Mouse (Mus musculus) gastrocnemius, postnatal 25 days (tissue): Measurements from ENCODE around the gene Hist1h4b. TPM values are rescaled to one million over a fixed set of nuclear protein-coding genes. Genes with fewer than 3 reads are reported as not detected.
A peak's percentile ranks its signal among the peaks of the same experiment; 100 is the strongest.

Experiments
- DNase-seq: peaks from one replicate; pipeline ENCODE4 v3.0.0; 2022
- total RNA-seq, 2 experiments: library from RNA; stranded (reverse); gene quantifications; 1 replicate in 1 of 2; 2 replicates in 1 of 2; pipeline ENCODE4 v1.2.3; 2021

Gene Hist1h4b
- total RNA-seq, 2 experiments from 2014 or later = 8.6 to 18.2 TPM

DNA sequence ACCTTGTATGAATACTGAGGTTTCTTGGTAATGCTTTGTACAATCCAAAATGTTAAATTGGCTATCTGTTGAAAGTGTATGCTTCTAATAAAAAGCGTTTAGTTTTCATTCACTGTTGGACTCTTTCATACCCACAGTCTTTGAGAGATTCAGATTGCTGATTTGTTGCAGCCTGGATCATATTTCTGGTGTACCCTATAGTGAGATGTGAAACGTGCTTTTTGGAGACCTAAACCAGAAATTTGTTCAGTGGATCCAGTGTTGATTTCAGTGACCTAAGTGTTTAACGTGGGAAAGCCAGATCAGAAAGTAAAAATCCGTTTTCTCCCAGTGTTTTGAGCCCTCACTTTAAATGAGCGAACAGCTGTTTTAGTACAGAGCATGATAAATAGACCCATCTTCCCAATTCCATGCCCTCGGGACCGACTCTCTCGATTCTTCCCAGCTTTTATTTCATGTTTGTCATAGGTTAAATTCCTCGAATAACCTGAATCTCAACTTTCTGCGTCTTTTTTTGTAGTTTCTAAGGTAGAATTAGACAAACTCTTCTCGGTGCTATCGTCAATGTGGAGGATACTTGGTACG is 16.5 kb upstream of the Hist1h4b start:
- DNase-seq = no peak

DNA sequence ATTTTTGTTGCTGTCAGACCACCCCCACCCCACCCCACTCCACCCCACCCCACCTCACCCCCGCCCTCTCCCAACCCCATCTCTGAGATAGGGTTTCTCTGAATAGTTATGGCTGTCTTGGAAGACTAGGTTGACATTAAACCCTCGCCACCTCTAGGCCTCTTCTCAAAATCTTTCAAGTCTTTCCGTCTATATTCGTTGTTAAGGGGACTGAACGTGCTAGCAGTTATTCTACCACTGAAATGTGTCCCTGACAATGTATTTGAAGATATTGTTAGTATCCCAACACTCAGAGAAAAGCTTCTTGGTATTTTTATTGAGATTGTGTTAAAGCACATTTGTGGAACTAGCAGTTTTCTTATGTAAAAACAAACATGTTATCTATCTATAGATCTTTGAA is 15.9 kb upstream of the Hist1h4b start:
- no peak for DNase-seq

DNA sequence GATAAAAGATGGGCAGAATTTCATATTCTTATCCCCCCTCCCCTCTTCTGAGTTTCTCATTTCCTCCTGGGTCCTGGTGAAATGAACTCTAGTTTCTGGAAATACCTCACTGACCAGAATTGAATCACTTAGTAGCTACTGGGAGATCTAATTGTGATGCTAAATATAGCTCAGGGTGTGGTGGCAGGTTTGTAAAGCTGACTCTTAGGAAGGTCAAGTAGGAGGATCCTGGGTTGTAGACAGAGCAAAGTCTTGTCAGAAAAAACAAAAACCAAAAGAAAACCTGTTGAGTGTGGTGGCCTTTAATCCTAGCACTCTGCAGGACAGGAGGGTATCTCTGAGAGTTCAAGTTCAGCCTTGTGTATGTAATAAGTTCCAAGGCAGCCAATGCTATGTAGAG is 14.8 kb upstream of the Hist1h4b start:
- DNase-seq = no peak

DNA sequence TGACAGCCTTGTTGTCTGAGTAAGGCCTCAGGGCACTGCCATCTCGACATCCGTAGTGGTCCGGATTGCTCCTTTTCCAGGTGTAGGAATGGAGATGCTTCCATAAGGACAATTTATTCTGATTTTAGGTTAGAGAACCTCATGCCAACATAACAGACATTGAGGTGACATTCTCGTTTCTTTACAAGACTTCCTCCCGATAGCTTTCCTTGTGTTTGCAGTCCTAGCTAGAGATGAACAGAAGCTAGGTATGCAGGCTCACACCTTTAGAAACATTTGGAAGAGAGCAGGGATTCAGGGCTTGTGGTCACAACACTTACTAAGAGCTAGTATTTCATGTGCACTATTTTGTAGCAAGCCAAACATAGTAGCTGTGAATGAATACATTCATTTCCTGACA is 13.6 kb upstream of the Hist1h4b start:
- DNase-seq = no peak

DNA sequence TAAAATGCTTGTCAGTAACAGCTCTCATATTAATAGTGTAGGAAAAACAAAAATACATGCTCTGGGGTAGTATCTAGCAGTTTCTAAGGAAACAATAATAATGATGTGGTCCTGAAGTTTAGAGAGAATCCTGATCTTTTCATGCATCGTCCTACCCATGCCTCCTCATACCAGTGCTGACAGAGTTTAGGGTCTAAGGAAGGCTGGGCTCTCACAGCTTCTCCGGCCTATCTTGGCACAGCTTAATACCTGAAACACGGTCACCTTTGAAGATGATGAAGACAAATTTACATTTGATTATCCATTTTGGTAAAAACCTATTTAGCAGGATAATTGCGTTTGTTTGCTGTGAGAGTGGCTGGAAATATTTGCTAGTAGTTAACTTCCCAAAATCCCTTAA is 12.8 kb upstream of the Hist1h4b start:
- no peak for DNase-seq

DNA sequence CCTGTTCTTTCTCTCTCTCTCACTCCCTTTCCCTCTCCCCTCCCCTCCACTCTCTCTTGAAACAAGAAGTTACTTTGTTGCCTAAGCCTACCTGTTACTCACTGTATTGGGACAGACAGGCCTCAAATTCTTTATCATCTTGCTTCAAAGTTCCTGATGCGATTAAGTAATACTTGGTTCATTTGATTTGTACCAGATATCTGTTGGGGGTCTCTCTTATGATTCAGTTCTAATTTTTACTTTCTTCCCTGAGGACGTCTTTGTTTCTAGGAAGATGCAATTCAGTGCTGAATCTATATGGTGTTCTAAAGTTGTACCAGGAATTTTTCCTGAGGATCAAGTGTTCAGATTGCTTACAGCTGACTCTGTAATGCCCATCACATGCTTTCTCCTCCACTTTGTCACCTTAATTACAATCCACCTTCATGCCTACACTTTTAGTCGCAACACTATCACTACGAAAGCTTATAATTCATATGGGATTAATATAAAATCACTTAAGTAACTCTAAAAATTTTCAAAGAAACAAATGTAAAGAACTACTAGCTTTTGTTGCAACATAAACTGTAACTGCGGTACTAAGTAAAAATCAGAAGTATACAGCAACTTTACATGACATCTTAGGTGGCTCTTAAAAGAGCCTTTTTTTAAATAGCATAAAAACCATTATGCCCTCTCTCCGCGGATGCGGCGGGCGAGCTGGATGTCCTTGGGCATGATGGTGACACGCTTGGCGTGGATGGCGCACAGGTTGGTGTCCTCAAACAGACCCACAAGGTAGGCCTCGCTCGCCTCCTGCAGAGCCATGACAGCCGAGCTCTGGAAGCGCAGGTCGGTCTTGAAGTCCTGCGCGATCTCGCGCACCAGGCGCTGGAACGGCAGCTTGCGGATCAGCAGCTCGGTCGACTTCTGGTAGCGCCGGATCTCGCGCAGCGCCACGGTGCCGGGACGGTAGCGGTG is 12.1 kb upstream of the Hist1h4b start:
- no peak for DNase-seq

DNA sequence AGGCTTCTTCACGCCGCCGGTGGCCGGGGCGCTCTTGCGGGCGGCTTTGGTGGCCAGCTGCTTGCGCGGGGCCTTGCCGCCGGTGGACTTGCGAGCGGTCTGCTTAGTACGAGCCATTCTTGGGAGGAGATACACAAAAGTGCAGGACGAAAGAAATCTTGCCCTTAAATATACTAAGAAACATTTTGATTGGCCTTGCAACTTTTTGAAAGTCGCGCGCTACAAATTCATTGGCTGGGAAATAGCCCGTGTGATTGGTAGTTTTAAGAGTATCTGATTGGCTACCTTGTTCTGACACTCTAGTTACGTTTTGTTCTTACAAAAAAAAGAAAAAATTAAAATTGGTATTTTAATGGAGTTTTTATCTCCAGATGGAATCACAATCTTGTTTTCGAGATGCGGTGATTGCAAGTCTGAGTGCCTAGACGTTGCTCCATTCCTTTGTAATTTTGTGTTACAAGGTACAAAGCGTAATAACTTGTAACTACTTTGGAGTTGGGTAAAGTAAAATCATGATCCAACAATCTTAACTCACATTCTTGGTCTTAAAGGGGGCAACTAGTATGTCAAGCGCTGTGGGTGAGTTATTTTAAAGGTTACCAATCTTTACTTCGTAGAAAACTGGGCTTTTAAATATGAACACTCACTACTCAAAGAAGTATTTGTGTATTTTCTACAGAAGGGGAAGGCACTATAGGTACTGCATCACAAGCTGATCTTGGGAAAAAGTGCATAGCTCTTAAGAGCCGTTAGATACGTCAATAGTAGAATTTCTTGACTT is 11.2 kb upstream of the Hist1h4b start, which contains the start of gene Hist1h3c:
TSS of gene Hist1h3c (minus strand) at position 222 of the 781 bp plus-strand sequence.
- peak; percentile 64 for DNase-seq

DNA sequence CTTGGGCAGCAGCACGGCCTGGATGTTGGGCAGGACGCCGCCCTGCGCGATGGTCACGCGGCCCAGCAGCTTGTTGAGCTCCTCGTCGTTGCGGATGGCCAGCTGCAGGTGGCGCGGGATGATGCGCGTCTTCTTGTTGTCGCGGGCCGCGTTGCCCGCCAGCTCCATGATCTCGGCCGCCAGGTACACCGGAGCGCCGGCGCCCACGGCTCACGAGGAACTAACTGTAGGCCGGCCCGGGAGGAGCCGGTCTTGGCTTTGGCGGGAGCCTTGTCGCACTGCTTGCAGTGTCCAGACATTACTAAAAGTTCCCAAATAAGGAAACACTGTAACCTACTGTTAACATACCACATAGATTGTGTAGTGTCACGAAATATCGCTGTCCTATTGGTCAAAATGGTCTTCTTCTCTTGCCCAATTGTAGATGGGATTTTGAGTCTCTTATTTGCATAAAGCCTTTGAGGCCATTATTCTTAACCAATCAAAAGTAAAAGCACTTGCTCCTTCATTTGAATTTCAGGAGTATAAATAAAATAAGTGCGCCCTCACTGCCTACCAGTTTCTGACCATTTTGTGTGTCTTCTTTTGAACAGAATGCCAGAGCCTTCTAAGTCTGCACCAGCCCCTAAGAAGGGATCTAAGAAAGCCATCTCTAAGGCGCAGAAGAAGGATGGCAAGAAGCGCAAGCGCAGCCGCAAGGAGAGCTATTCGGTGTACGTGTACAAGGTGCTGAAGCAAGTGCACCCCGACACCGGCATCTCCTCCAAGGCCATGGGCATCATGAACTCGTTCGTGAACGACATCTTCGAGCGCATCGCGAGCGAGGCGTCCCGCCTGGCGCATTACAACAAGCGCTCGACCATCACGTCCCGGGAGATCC is 10.4 kb upstream of the Hist1h4b start, which contains the start of gene Hist1h2bb:
TSS of gene Hist1h2bb (plus strand) at position 534 of the 880 bp plus-strand sequence.
- DNase-seq = peak; percentile 58

DNA sequence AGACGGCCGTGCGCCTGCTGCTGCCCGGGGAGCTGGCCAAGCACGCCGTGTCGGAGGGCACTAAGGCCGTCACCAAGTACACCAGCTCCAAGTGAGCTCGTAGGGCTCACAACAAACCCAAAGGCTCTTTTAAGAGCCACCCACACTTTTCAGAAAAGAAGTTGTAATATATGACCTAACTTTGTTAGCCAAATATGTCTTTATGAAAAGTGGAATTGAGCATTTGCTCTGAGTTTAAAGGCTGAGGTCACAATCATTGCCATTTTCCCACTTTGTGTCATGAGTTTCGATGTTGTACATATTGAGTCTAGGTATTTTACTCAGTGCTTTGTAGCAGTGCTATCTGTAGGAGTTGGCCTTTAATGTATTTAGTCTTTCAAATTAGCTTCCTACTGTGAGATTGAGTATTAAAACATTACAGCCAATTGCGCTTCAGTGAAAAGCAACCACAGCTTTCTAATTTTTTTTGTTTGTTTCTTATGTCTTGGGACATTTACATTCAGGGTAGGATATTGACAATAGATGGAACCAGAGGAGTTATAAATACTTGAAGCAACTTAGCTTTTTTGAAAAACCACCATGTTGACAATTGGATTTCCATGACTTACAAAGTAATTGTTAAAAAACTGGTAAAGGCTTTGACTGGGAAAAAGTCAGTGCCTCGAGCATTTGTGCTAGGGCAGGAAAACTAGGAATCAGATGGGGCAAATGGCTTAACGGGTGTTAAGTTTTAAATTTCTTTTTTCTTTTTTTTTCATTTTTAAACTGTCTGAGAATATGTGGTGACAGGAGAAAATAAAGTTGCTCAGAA is 9.5 kb upstream of the Hist1h4b start:
- DNase-seq = no peak

DNA sequence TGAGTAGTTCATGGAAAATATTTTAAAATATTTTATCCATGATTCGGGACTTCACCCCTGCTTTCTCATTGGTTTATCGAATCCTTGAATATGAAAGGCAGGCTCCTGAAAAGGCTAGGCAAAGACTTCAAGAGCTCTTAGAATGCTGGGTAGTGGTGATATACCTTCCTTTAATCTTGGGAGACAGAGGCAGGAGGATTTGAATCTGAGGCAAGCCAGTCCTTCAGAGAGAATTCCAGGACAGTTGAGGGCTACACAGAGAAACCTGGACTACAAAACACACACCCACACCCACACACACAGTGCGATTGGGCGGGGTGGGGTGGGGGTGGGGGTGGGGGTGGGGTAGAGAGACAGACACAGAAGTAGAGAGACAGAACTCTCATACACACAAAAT is 8.9 kb upstream of the Hist1h4b start:
- no peak for DNase-seq

DNA sequence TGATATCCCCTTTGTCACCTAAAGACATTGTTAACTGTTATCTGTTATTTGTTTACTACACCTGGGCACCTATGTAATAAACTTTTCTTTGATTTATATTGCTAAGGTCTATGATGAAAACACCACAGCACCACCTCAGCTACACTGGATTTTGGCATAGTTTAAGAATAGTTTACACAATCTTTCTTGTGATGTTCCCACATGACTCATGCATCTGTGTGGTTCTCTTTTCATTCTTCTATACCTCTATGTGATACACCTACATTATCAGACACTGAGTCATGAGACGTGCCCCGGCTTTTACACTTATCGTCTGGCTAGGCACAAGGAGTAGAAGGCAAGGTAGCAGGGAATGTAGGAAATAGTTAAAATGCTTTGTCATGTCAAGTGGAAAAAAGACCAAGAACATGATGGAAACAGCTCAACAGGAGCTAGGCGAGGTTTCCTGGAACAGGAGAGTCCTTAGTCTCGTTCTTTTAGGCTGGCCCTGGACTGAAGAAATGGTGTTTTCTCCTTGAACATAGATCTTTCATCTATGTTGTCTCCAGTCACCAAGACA is 7.2 kb upstream of the Hist1h4b start:
- no peak for DNase-seq

DNA sequence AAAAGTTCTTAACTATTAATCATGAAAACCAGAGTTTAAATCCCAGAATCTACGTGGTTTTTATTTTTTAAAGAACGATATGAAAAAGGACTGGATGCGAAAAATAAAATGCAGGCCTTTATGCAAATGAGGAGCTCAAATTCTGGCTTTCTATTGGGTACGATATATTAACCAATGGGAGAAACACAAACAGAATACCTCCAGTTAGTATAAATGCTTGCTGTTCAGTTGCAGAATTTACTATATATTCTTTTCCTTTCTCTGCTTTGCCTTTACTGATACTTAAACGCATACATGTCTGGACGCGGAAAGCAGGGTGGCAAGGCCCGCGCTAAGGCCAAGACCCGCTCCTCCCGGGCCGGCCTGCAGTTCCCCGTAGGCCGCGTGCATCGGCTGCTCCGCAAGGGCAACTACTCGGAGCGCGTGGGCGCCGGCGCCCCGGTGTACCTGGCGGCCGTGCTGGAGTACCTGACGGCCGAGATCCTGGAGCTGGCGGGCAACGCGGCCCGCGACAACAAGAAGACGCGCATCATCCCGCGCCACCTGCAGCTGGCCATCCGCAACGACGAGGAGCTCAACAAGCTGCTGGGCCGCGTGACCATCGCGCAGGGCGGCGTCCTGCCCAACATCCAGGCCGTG is 5.9 kb upstream of the Hist1h4b start, which contains the start of gene Hist1h2ab:
TSS of gene Hist1h2ab (plus strand) at position 288 of the 639 bp plus-strand sequence.
- peak; percentile 31 for DNase-seq

DNA sequence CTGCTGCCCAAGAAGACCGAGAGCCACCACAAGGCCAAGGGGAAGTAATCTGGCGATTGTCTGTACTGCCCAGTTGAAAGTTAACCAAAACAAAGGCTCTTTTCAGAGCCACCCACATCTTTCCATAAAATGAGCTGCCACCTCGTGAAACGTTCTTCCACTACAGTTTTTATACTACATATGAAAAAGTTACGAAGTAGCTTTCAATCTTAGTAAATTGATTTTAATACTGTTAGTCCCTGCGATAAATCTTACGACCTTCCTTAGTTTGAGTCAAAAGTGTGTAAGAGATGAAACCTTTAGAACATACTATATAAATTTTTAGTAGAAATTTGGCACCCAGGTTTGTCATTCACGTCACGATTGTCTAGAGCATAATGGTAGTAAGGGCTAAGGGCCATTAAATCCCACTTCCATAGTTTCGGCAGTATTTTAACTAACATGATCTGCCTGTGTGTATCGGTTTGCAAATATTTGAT is 5.3 kb upstream of the Hist1h4b start:
- no peak for DNase-seq

DNA sequence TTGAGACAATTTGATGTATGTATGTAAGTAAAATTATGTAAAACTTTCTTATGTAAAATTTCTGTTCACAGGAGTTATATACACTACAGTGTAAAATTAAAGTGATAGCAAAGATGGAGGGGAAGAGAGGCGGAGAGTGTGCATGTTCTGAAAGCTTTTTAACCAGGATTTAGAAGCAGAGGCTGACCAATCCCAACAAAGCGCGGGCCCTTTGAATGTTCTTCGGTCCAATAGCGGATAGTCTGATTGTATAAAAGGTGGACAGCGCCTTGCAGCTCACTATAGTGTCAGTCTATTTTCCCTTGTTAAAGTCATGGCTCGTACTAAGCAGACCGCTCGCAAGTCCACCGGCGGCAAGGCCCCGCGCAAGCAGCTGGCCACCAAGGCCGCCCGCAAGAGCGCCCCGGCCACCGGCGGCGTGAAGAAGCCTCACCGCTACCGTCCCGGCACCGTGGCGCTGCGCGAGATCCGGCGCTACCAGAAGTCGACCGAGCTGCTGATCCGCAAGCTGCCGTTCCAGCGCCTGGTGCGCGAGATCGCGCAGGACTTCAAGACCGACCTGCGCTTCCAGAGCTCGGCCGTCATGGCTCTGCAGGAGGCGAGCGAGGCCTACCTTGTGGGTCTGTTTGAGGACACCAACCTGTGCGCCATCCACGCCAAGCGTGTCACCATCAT is 4.6 kb upstream of the Hist1h4b start, which contains the start of gene Hist1h3b:
TSS of gene Hist1h3b (plus strand) at position 201 of the 675 bp plus-strand sequence.
- peak; percentile 59 for DNase-seq

DNA sequence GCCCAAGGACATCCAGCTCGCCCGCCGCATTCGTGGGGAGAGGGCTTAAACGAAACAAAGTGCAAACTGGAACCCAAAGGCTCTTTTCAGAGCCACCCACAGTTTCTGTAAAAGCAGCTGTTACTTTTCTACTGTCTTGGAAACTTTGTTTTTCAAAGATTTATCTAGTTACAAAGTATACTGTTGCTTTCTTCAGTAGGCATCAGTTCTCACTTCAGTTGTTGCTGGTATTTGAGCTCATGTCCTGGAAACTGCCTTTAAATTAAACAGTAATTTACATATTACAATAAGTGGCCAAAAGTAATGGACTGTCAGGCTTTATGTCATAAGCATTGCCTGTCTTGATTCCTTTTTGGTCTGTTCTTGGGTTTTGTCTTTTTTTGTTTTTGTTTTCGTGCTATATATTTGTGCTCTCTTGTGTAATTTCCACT is 4.1 kb upstream of the Hist1h4b start:
- DNase-seq = no peak

DNA sequence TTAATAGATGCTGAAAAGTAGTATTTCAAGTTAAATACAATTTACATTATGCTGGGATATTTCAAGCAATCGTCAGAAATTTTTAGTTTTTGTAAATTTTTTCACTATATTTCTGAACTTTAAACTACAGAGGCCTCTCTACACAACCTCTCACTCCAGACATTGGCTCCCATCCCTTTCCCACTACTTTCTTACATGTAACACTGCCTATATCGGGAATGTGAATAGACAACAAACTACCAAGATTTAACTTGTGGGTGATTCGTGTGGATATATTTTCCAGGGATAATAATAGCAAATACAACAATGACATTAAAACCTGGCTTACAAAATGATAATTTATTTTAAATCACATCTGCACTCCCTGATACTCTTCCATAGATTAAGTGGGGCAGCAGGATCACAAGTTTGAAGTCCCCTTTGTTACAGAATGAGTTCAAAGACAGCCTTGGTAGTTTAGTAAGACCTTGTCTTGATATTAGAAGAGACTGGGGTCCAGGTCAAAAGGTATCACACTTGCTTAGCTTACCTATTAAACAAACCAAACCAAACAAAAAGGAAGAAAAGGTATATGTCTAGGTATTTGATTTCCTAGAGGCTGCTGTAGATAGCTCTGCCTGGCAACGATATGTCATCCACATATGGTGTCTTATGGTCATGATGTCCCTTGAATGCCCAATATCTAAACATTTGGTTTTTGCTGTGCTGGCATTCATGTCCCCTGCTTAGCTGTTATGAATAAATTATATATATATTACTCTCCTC is 3.3 kb upstream of the Hist1h4b start:
- DNase-seq = no peak

DNA sequence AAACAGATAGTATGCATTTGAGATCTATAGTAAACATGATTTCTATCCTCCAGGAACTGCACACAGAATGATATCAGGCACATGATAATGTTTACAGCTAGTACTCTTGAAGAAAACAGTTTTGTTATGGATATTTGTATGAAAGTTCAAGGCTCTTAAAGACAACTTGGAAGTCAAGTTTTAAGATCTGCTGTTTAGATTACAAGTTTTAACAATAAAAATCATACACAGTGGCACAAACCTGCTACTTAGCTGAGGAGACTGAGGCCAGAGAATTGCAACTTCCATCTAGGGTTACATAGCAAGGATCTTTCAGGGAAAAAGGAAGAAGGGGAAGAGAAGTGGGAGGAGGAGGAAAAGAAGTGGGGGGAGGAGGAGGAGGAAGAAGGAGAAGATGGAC is 1.8 kb upstream of the Hist1h4b start:
- no peak for DNase-seq

DNA sequence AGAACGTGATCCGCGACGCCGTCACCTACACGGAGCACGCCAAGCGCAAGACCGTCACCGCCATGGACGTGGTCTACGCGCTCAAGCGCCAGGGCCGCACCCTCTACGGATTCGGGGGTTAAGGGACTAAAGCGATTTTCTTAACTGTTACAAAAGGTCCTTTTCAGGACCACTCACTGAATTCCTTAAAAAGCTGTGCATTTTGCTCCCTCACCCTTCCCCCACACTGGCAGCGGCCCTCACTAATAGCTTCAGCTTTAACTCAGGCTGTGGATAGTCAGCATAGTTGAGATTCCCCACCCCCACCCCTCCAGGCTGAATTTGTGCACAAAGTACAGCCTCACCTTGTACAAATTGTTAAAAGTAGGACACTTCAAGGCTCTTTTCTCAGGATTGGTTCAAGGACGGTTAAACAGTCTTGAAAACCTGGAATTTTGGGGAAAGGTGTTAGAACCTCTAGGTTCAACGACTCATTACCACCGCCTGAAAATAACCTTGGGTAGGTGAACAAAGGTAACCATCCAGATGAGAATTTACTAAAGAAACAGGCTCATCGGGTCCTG is 479 bp downstream of the Hist1h4b start:
- no peak for DNase-seq
